Mouse (Mus musculus): ENCODE measurements around the gene Fam78a. TPM values are rescaled to one million over a fixed set of nuclear protein-coding genes. Genes with fewer than 3 reads are reported as not detected.

Gene Fam78a
- total and polyA plus RNA-seq, 3 experiments, result 16.0 to 17.4 TPM; not detected in 1

- no peaks in the 10 kb centered on the region for H3K79me2 ChIP-seq (ENCODE audit: control insufficient read depth, insufficient read depth, low read length, poor library complexity)
- DNase-seq (ENCODE audit: low read depth, low spot score), result no peak
- TF ChIP-seq POLR2A (IDR thresholded peaks at IDR 0.05; ENCODE audit: control insufficient read depth in 1 of 2, insufficient read depth in 1 of 2, low read depth in 1 of 2, low read length in 2 of 2, poor library complexity in 1 of 2) (no peak), USF1 (IDR thresholded peaks at IDR 0.05; ENCODE audit: low read depth, low read length) (no peak), GABPA (IDR thresholded peaks at IDR 0.05; ENCODE audit: low read depth, low read length) (no peak)
- no peak overlapping the region for H3K9ac ChIP-seq (ENCODE audit: control insufficient read depth, low read depth, low read length, poor library complexity, severe bottlenecking)
- no peaks in the 10 kb centered on the region for H3K9me3 ChIP-seq (replicated peaks; ENCODE audit: insufficient read depth, low read length)
- no peak overlapping the region for H3K27ac ChIP-seq (ENCODE audit: control insufficient read depth, low read depth, low read length)
- H3K4me1 ChIP-seq (ENCODE audit: control insufficient read depth in 1 of 2, insufficient read depth in 2 of 2, low read length in 2 of 2), result no peaks in the 10 kb centered on the region
- H3K27me3 ChIP-seq (ENCODE audit: control insufficient read depth in 1 of 2, insufficient read depth in 2 of 2, low read length in 2 of 2), result no peaks in the 10 kb centered on the region
- peaks cover 0 to 25% of the 10 kb centered on the region in 2 experiments; a peak in 2 of 4 replicates for H3K36me3 ChIP-seq (ENCODE audit: control insufficient read depth in 1 of 2, insufficient read depth in 2 of 2, low read length in 2 of 2)
- H3K4me3 ChIP-seq (ENCODE audit: control insufficient read depth in 1 of 2, insufficient read depth in 1 of 2, low read depth in 2 of 2, low read length in 2 of 2), result no peak overlapping the region
These were observed 37.3 kb downstream of the Fam78a start for GRCm38 (mm10) chr2:32047323-32047722.

DNA sequence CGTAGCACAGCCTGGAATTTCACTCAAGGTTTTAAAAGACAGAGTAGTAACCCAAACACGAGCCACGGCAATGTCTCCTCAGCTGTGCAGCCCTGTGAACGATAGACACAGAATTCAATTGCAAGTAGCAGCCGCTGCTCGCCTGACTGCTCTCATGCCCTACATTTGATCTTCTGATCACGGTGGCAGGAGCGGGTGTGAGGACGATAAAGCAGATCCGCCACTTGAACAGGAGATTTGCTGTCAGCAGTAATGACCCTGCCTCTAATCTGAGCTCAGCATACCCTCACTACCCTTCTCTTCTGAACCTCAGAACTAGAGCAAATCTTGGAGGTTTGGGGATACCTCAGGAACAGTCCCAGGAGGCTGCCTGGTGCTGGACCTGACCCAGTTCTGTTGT lies 38.6 kb downstream of the Fam78a start:
- Histone ChIP-seq H3K4me1 (ENCODE audit: control insufficient read depth in 1 of 2, insufficient read depth in 2 of 2, low read length in 2 of 2) (no peaks in the 10 kb centered on the region), H3K4me3 (ENCODE audit: control insufficient read depth in 1 of 2, insufficient read depth in 1 of 2, low read depth in 2 of 2, low read length in 2 of 2) (no peak overlapping the region), H3K9ac (ENCODE audit: control insufficient read depth, low read depth, low read length, poor library complexity, severe bottlenecking) (no peak overlapping the region), H3K27me3 (ENCODE audit: control insufficient read depth in 1 of 2, insufficient read depth in 2 of 2, low read length in 2 of 2) (no peaks in the 10 kb centered on the region), H3K79me2 (ENCODE audit: control insufficient read depth, insufficient read depth, low read length, poor library complexity) (no peaks in the 10 kb centered on the region), H3K9me3 (replicated peaks; ENCODE audit: insufficient read depth, low read length) (no peaks in the 10 kb centered on the region), H3K36me3 (ENCODE audit: control insufficient read depth in 1 of 2, insufficient read depth in 2 of 2, low read length in 2 of 2) (peaks cover 0 to 24% of the 10 kb centered on the region in 2 experiments; a peak in 2 of 4 replicates), H3K27ac (ENCODE audit: control insufficient read depth, low read depth, low read length) (no peak overlapping the region)
- no peak for TF ChIP-seq MYC (IDR thresholded peaks at IDR 0.05; ENCODE audit: low read depth, low read length)
- TF ChIP-seq MXI1 (IDR thresholded peaks at IDR 0.05; ENCODE audit: low read depth, low read length), result no peak
- TF ChIP-seq USF1 (IDR thresholded peaks at IDR 0.05; ENCODE audit: low read depth, low read length), result no peak
- TF ChIP-seq HCFC1 (IDR thresholded peaks at IDR 0.05; ENCODE audit: low read depth, low read length), result no peak
- no peak for TF ChIP-seq MAX (IDR thresholded peaks at IDR 0.05; ENCODE audit: low read length)
- no peak for TF ChIP-seq TCF12 (IDR thresholded peaks at IDR 0.05; ENCODE audit: low read depth, low read length)
- TF ChIP-seq GATA1 (IDR thresholded peaks at IDR 0.05; ENCODE audit: low read depth, low read length), result no peak
- TF ChIP-seq ZMIZ1 (IDR thresholded peaks at IDR 0.05; ENCODE audit: low read depth, low read length), result no peak
- TF ChIP-seq MAZ (IDR thresholded peaks at IDR 0.05; ENCODE audit: low read depth, low read length), result no peak
- DNase-seq (ENCODE audit: low read depth, low spot score), result no peak

- peaks cover 0 to 24% of the 10 kb centered on the region in 2 experiments; a peak in 2 of 4 replicates for H3K36me3 ChIP-seq (ENCODE audit: control insufficient read depth in 1 of 2, insufficient read depth in 2 of 2, low read length in 2 of 2)
- H3K79me2 ChIP-seq (ENCODE audit: control insufficient read depth, insufficient read depth, low read length, poor library complexity), result no peaks in the 10 kb centered on the region
- H3K27ac ChIP-seq (ENCODE audit: control insufficient read depth, low read depth, low read length), result no peak overlapping the region
- H3K9ac ChIP-seq (ENCODE audit: control insufficient read depth, low read depth, low read length, poor library complexity, severe bottlenecking), result no peak overlapping the region
- DNase-seq (ENCODE audit: low read depth, low spot score), result no peak
- no peaks in the 10 kb centered on the region for H3K4me1 ChIP-seq (ENCODE audit: control insufficient read depth in 1 of 2, insufficient read depth in 2 of 2, low read length in 2 of 2)
- H3K4me3 ChIP-seq (ENCODE audit: control insufficient read depth in 1 of 2, insufficient read depth in 1 of 2, low read depth in 2 of 2, low read length in 2 of 2), result no peak overlapping the region
- H3K27me3 ChIP-seq (ENCODE audit: control insufficient read depth in 1 of 2, insufficient read depth in 2 of 2, low read length in 2 of 2), result no peaks in the 10 kb centered on the region
- no peaks in the 10 kb centered on the region for H3K9me3 ChIP-seq (replicated peaks; ENCODE audit: insufficient read depth, low read length)
- TF ChIP-seq MAZ (IDR thresholded peaks at IDR 0.05; ENCODE audit: low read depth, low read length), result no peak
- TF ChIP-seq GATA1 (IDR thresholded peaks at IDR 0.05; ENCODE audit: low read depth, low read length), result no peak
- TF ChIP-seq ETS1 (IDR thresholded peaks at IDR 0.05; ENCODE audit: low read depth, low read length), result no peak
- no peak for TF ChIP-seq TBP (IDR thresholded peaks at IDR 0.05; ENCODE audit: low read depth, low read length)
- no peak for TF ChIP-seq MYC (IDR thresholded peaks at IDR 0.05; ENCODE audit: low read depth, low read length)
- TF ChIP-seq RCOR1 (IDR thresholded peaks at IDR 0.05; ENCODE audit: low read depth, low read length), result no peak
- no peak for TF ChIP-seq MAFK (IDR thresholded peaks at IDR 0.05; ENCODE audit: borderline replicate concordance, low read depth, low read length)
- no peak for TF ChIP-seq POLR2AphosphoS5 (IDR thresholded peaks at IDR 0.05; ENCODE audit: borderline replicate concordance, low read depth, low read length)
- no peak for TF ChIP-seq USF2 (IDR thresholded peaks at IDR 0.05; ENCODE audit: borderline replicate concordance in 1 of 2, insufficient read depth in 1 of 2, low read depth in 1 of 2, low read length in 2 of 2)
- no peak for TF ChIP-seq ELF1 (IDR thresholded peaks at IDR 0.05; ENCODE audit: low read depth, low read length)
- no peak for TF ChIP-seq JUND (IDR thresholded peaks at IDR 0.05; ENCODE audit: low read depth, low read length)
- no peak for TF ChIP-seq SIN3A (IDR thresholded peaks at IDR 0.05; ENCODE audit: low read length)
- TF ChIP-seq EP300 (IDR thresholded peaks at IDR 0.05; ENCODE audit: low read depth in 1 of 2, low read length in 2 of 2), result no peak
- TF ChIP-seq CHD1 (IDR thresholded peaks at IDR 0.05; ENCODE audit: low read depth, low read length), result no peak
- TF ChIP-seq CHD2 (IDR thresholded peaks at IDR 0.05; ENCODE audit: low read length), result no peak
- TF ChIP-seq SMC3 (IDR thresholded peaks at IDR 0.05; ENCODE audit: low read depth, low read length), result no peak
- TF ChIP-seq TCF12 (IDR thresholded peaks at IDR 0.05; ENCODE audit: low read depth, low read length), result no peak
- no peak for TF ChIP-seq BHLHE40 (IDR thresholded peaks at IDR 0.05; ENCODE audit: borderline replicate concordance, low read depth, low read length)
- TF ChIP-seq NELFE (IDR thresholded peaks at IDR 0.05; ENCODE audit: low read depth, low read length), result no peak
These were observed 39.3 kb downstream of the Fam78a start for GRCm38 (mm10) chr2:32045375-32045774.

Measured in MEL (cell line).